Mouse (Mus musculus): ENCODE data around the gene Fam241a.

GRCm38 (mm10) chr3:127827123-127827522 is 69.0 kb downstream of the Fam241a start:
- TF ChIP-seq EP300 (optimal IDR thresholded peaks at IDR 0.05) (no peak), CTCF (IDR thresholded peaks at IDR 0.05; ENCODE audit: low read depth) (no peak)
